In the genomic region with DNA sequence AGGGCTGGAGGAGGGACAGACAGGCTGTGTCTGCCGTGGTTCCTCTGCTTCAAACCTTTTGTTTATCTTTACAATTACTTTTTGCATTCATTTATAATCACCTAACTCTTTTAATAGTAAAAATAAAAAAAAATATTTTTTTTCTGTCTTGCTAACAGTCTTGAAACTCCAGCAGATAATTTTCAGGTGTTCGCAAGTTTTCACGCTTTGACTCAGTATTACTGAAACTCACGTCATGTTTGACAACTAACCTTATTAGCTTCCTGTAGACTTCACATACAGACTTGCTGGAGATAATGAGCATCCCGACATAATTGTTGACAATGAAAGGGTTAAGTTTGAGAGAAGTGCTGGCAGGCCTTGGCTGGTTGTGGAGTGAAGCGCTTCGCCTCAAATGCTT, we compare ENCODE assay signal across 24 mouse cellular contexts.
DNase-seq lines count a peak whose midpoint lies in the region; ATAC-seq and TF ChIP-seq lines count a peak whose summit lies in the region.
"Had no signal": no experiment of that assay in that cellular context is flagged by ENCODE, and none has a peak within 500 bp of the region (broad histone marks: within the 10 kb centered on the region; RNA-seq: fewer than 3 reads in every experiment).

No protein-coding gene starts in this region.

- H3K36me3 ChIP-seq in forebrain, embryonic 14.5 days (ENCODE audit: control insufficient read depth, insufficient read depth, low read length), result no peaks in the 10 kb centered on the region
- H3K36me3 ChIP-seq in forebrain, embryonic 10.5 days (replicated peaks), result no peaks in the 10 kb centered on the region
- no peaks in the 10 kb centered on the region for H3K36me3 ChIP-seq in heart, embryonic 12.5 days
- H3K36me3 ChIP-seq in CH12.LX (replicated peaks in 1 of 2; ENCODE audit: control insufficient read depth in 1 of 2, insufficient read depth in 1 of 2, low read length in 1 of 2), result no peaks in the 10 kb centered on the region
- H3K36me3 ChIP-seq: embryonic facial prominence, embryonic 13.5 days; embryonic facial prominence, embryonic 15.5 days had no signal

- H3K9ac ChIP-seq in forebrain, embryonic 14.5 days (ENCODE audit: low read length), result no peak overlapping the region
- no peak overlapping the region for H3K9ac ChIP-seq in heart, embryonic 12.5 days
- H3K9ac ChIP-seq in CH12.LX (ENCODE audit: insufficient read depth, low read depth), result no peak overlapping the region
- H3K9ac ChIP-seq: embryonic facial prominence, embryonic 13.5 days; embryonic facial prominence, embryonic 15.5 days; forebrain, embryonic 13.5 days had no signal

- peak; percentile 23 for DNase-seq in forebrain, embryonic 14.5 days (ENCODE audit: low spot score)
- DNase-seq in forebrain, embryonic 10.5 days (ENCODE audit: extremely low spot score, low spot score), result no peak
- DNase-seq in heart, adult 18-20 months, result no peak
- no peak for DNase-seq in CH12.LX (ENCODE audit: extremely low read depth)
- peak; percentile 43 for DNase-seq in retina, postnatal 1 day
- DNase-seq in ovary, adult 18-20 months (ENCODE audit: low spot score), result no peak
- DNase-seq: adrenal gland, adult 2 months; adrenal gland, postnatal 10 days; adrenal gland, postnatal 25 days; B cell, adult 2 months; cerebellum, adult 11 months; cerebellum, adult 18-20 months; cerebellum, adult 8-10 months; cerebellum, adult 9-11 months; cerebellum, postnatal 14 days; cerebellum, postnatal 36 days; embryo, embryonic 11 days had no signal

- no peak overlapping the region for H3K27ac ChIP-seq in forebrain, embryonic 14.5 days (ENCODE audit: low read depth, low read length)
- H3K27ac ChIP-seq in forebrain, embryonic 10.5 days, result no peak overlapping the region
- 0 out of 2 replicates have a peak overlapping the region, but pooled peaks have one; percentile 16 for H3K27ac ChIP-seq in heart, embryonic 12.5 days (ENCODE audit: poor library complexity, severe bottlenecking)
- H3K27ac ChIP-seq in CH12.LX (ENCODE audit: insufficient read depth, low read depth), result no peak overlapping the region
- H3K27ac ChIP-seq: embryonic facial prominence, embryonic 13.5 days; embryonic facial prominence, embryonic 15.5 days; forebrain, embryonic 13.5 days had no signal

- H3K79me2 ChIP-seq in CH12.LX (replicated peaks; ENCODE audit: control insufficient read depth, extremely low read depth, insufficient read depth, poor library complexity, severe bottlenecking), result no peaks in the 10 kb centered on the region

- in situ Hi-C loops in CH12.LX (cut with MboI; ENCODE audit: low pct_ligation_motif_present, low pct_unique_long_range_greater_than_20kb, low sequenced_read_pairs), result no loop called here

- TF ChIP-seq POLR2A in CH12.LX (IDR thresholded peaks at IDR 0.05; ENCODE audit: low read depth, low read length), result no peak

- peak; percentile 63 for TF ChIP-seq EP300 in CH12.LX (IDR thresholded peaks at IDR 0.05; ENCODE audit: low read length)

- no peak for TF ChIP-seq RAD21 in CH12.LX (IDR thresholded peaks at IDR 0.05; ENCODE audit: low read depth, low read length)

- no peaks in the 10 kb centered on the region for H3K27me3 ChIP-seq in forebrain, embryonic 14.5 days (replicated peaks; ENCODE audit: control insufficient read depth, insufficient read depth, low read length)
- peaks cover 32% of the 10 kb centered on the region for H3K27me3 ChIP-seq in forebrain, embryonic 10.5 days (ENCODE audit: poor library complexity, severe bottlenecking)
- no peaks in the 10 kb centered on the region for H3K27me3 ChIP-seq in heart, embryonic 12.5 days (replicated peaks)
- no peaks in the 10 kb centered on the region for H3K27me3 ChIP-seq in CH12.LX (replicated peaks)
- H3K27me3 ChIP-seq: embryonic facial prominence, embryonic 13.5 days; embryonic facial prominence, embryonic 15.5 days had no signal

- no peak overlapping the region for H3K4me2 ChIP-seq in forebrain, embryonic 14.5 days (ENCODE audit: low read length)
- no peak overlapping the region for H3K4me2 ChIP-seq in heart, embryonic 12.5 days
- H3K4me2 ChIP-seq in CH12.LX (ENCODE audit: insufficient read depth, low read depth, poor library complexity, severe bottlenecking), result peak overlapping the region; percentile 25; the same call in 1 of the 2 replicates
- H3K4me2 ChIP-seq: embryonic facial prominence, embryonic 13.5 days; embryonic facial prominence, embryonic 15.5 days; forebrain, embryonic 13.5 days had no signal

- H3K9me3 ChIP-seq in forebrain, embryonic 14.5 days (replicated peaks; ENCODE audit: control insufficient read depth, low read length), result no peaks in the 10 kb centered on the region
- no peaks in the 10 kb centered on the region for H3K9me3 ChIP-seq in forebrain, embryonic 10.5 days
- no peaks in the 10 kb centered on the region for H3K9me3 ChIP-seq in heart, embryonic 12.5 days (replicated peaks)
- H3K9me3 ChIP-seq in CH12.LX (replicated peaks; ENCODE audit: low read length), result no peaks in the 10 kb centered on the region
- H3K9me3 ChIP-seq: embryonic facial prominence, embryonic 13.5 days; embryonic facial prominence, embryonic 15.5 days; forebrain, embryonic 13.5 days had no signal

- dilution Hi-C loops in CH12.LX (cut with MboI; ENCODE audit: extremely low pct_ligation_motif_present, extremely low pct_unique_long_range_greater_than_20kb, low sequenced_read_pairs), result no loop called here

- no peaks in the 10 kb centered on the region for H3K4me1 ChIP-seq in forebrain, embryonic 14.5 days (ENCODE audit: control insufficient read depth, insufficient read depth, low read length)
- H3K4me1 ChIP-seq in forebrain, embryonic 10.5 days, result peaks cover 47% of the 10 kb centered on the region
- H3K4me1 ChIP-seq in heart, embryonic 12.5 days (replicated peaks), result peaks cover 18% of the 10 kb centered on the region
- H3K4me1 ChIP-seq in CH12.LX (ENCODE audit: control insufficient read depth in 1 of 2, insufficient read depth in 2 of 2), result peaks cover 11 to 27% of the 10 kb centered on the region in 2 experiments; a peak in 3 of 4 replicates
- H3K4me1 ChIP-seq: embryonic facial prominence, embryonic 15.5 days had no signal

- H3K4me3 ChIP-seq in forebrain, embryonic 14.5 days (ENCODE audit: low read depth, low read length), result no peak overlapping the region
- no peak overlapping the region for H3K4me3 ChIP-seq in forebrain, embryonic 10.5 days
- H3K4me3 ChIP-seq in heart, embryonic 12.5 days, result no peak overlapping the region
- H3K4me3 ChIP-seq in CH12.LX (replicated peaks in 1 of 3; ENCODE audit: low read depth in 2 of 3, low read length in 2 of 3, poor library complexity in 1 of 3), result no peak overlapping the region
- H3K4me3 ChIP-seq: embryonic facial prominence, embryonic 13.5 days; embryonic facial prominence, embryonic 15.5 days; erythroblast, embryonic 14.5 days; forebrain, embryonic 13.5 days had no signal

- TF ChIP-seq CTCF in CH12.LX (conservative IDR thresholded peaks at IDR 0.05 in 1 of 2, IDR thresholded peaks at IDR 0.05 in 1 of 2; ENCODE audit: low read depth in 2 of 2, low read length in 2 of 2), result no peak

- 47% methylated on average over 7 of the region's 7 CpGs for WGBS in forebrain, embryonic 14.5 days
- whole genome bisulfite sequencing in forebrain, embryonic 10.5 days, result 58% methylated on average over 7 of the region's 7 CpGs
- 53% methylated on average over 7 of the region's 7 CpGs for WGBS in heart, embryonic 12.5 days

- ATAC-seq in forebrain, embryonic 14.5 days, result no peak
- ATAC-seq in heart, embryonic 12.5 days (ENCODE audit: insufficient number of reproducible peaks, low FRiP score), result no peak
- ATAC-seq: CD4-positive, CD25-positive, alpha-beta regulatory T cell, adult 4 months; forebrain, embryonic 13.5 days; forebrain, embryonic 16.5 days had no signal

TF ChIP-seq in CH12.LX, 34 proteins besides CTCF, POLR2A, EP300 and RAD21:
- TF ChIP-seq RCOR1 (conservative IDR thresholded peaks at IDR 0.05; ENCODE audit: low read depth, low read length), result no peak
- peak; percentile 88 for TF ChIP-seq JUND (conservative IDR thresholded peaks at IDR 0.05; ENCODE audit: low read depth, low read length)
- TF ChIP-seq ZNF384 (IDR thresholded peaks at IDR 0.05; ENCODE audit: low read depth, low read length), result peak; percentile 74
- no peak for TF ChIP-seq MAZ (IDR thresholded peaks at IDR 0.05; ENCODE audit: low read depth, low read length)
- peak; percentile 88 for TF ChIP-seq IRF4 (IDR thresholded peaks at IDR 0.05; ENCODE audit: low read depth, low read length)
- TF ChIP-seq TCF12 (IDR thresholded peaks at IDR 0.05; ENCODE audit: low read depth, low read length), result 0 out of 2 replicates have a peak, but pooled peaks have one; percentile 15
- peak; percentile 59 for TF ChIP-seq JUN (IDR thresholded peaks at IDR 0.05; ENCODE audit: insufficient read depth, low read depth, low read length)
- no peak for TF ChIP-seq GABPA (IDR thresholded peaks at IDR 0.05; ENCODE audit: insufficient replicate concordance, low read depth, low read length)
- TF ChIP-seq TBP (conservative IDR thresholded peaks at IDR 0.05; ENCODE audit: low read depth, low read length), result no peak
- TF ChIP-seq NELFE (IDR thresholded peaks at IDR 0.05; ENCODE audit: low read depth, low read length), result no peak
- no peak for TF ChIP-seq CHD2 (IDR thresholded peaks at IDR 0.05; ENCODE audit: low read length)
- peak; percentile 23; the same call in 1 of the 2 replicates for TF ChIP-seq MEF2A (IDR thresholded peaks at IDR 0.05; ENCODE audit: borderline replicate concordance, low read depth, low read length)
- no peak for TF ChIP-seq BHLHE40 (IDR thresholded peaks at IDR 0.05; ENCODE audit: low read depth, low read length)
- no peak for TF ChIP-seq HCFC1 (IDR thresholded peaks at IDR 0.05; ENCODE audit: low read depth, low read length)
- no peak for TF ChIP-seq UBTF (IDR thresholded peaks at IDR 0.05; ENCODE audit: low read depth, low read length)
TF ChIP-seq in CH12.LX: peak in this region for 6.

Comparison
In these comparisons a context has a peak if more than half of its experiments do, and no peak if none do; other contexts are left out.
1. DNase-seq: peak in forebrain, embryonic 14.5 days (single experiment) and retina, postnatal 1 day (single experiment); none in forebrain, embryonic 10.5 days (single experiment), heart, adult 18-20 months (0 of 2), CH12.LX (single experiment) and ovary, adult 18-20 months (single experiment).